Mouse (Mus musculus) right cerebral cortex, postnatal 10 days (tissue): Measurements from ENCODE around the gene Sh3rf3.

Experiments used
- DNase-seq, 2 experiments: peaks; one replicate each; pipeline ENCODE4 v3.0.0; 2021; ENCODE audit warnings: low spot score in 2 of 2

Gene Sh3rf3

DNA sequence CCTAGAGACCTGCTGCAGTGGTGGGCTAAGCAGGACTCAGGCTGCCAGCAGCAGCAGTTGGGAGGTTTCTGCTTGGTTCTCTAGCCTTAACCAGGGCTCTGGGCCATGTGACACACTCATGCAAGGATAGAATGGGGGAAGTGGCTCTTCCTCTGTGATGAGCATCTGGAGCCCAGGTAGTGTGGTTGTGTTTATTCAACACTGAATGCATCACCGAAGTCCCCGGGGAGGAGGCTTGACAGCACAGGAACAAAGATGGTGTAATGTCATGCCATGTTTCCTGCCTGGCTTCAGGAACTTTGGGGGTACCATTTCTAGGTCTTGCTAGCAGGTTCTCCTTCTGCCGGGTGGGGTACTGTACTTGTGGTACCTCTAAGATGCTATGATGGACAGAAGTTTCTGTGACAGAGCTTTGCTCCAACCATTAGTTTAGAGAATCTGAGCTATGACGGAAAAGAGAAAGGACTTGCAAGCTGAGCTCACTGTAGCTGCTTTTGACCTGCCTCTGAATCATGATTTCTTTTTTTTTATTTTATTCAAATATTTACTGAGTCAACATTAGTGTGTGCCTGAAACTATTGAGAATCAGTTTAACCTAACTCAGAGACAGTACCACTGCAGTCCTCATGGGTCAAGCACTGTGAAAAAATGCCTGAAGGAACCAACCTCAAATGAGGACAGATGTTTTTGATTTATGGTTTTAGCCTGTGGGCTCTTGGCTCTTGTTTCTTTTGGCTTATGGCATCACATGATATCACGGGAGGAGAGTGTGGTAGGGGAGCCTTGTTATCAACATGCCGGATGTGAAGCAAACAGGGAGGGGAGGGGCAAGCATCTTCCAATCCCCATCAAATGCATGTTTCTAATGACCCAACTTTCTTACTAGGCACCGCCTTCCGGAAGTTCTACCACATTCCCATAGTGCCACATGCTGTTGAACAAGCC is 102.4 kb downstream of the Sh3rf3 start:
- no peak for DNase-seq

- no peak for DNase-seq
These were observed 108.6 kb downstream of the Sh3rf3 start for GRCm38 (mm10) chr10:58921643-58922188.

- DNase-seq: no peak
These were observed 109.2 kb downstream of the Sh3rf3 start for GRCm38 (mm10) chr10:58922216-58922829.

DNA sequence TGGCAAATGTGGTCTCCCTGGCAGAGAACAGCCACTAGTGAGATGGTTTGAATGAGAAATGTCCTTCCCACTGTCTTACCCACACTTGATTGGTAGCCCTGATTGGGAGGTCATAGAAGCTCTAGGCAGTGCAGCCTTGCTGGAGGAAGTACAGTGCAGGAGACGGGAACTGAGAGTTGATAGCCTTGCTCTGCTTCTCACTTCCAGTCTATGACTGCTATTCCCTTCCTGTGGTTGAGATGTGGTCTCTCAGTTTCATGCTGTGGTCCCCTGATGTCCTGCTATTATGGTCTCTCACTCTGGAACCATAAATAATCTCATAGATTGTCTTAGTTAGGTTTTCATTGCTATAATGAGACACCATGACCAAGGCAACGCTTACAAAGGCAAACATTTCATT is 109.8 kb downstream of the Sh3rf3 start:
- no peak for DNase-seq

GRCm38 (mm10) chr10:58926578-58926977 is 113.4 kb downstream of the Sh3rf3 start:
- no peak for DNase-seq

GRCm38 (mm10) chr10:58928952-58929442 is 115.8 kb downstream of the Sh3rf3 start:
- DNase-seq: no peak

GRCm38 (mm10) chr10:58932151-58932773 is 119.1 kb downstream of the Sh3rf3 start:
- no peak for DNase-seq

DNA sequence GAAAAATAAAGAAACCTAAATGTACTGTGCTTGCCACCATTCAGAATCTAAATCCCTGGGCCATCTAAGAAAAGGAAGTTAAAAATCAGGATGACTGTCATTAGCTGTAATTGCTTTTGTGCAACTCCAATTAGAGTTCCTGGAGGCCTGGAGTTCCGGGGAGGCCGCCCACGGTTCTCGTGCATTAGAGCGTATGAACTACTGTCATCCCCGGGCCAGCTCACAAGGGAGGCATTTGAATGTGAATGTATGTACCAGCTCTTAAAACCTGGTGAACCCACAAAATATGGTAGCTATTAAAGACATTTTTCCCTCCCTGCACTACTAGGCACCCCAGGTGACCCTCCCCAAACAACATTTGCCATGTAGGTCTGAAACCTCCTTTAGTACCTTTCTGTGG is 122.4 kb downstream of the Sh3rf3 start:
- no peak for DNase-seq

DNA sequence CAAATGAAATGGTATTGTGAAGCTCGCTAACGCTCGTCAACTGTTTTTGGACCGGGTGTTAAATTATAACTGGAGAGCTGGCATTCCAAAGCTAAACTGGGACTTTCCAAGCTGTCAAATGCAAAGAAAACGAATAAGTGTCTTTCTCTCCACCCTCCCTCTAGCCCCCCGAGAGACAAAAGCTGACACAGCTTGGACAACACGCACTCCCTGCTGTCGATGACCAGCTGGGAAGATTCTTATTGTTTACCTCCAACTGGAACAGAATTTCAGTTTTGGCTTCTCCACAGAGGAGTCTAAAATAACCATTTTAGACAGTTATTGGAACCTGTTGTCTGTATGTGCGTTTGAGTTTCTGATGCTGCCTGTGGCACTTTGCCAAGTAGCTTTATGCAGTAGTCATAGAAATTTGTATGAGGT is 123.3 kb downstream of the Sh3rf3 start:
- peak; percentile 63 to 79 for DNase-seq

DNA sequence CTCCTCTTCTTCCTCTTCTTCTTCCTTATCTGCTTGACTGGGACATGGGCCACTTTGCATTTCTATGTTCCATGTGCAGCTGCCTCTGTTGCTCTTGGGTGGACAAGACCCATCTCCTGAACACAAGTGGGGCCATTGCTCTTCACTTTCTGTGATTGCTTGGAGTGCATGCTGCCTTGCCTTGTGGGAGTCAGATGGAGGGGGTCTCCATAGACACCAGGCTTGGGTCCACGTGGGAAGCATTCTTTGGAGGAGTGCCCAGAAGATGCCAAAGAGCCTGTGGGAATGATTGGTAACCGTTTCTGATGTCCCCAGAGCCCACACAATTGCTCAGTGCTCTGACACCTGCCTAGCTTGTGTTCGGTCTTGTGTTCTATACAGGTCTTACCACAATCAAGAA is 124.4 kb downstream of the Sh3rf3 start:
- DNase-seq: peak; percentile 51 to 71

- no peak for DNase-seq
These were observed 129.7 kb downstream of the Sh3rf3 start for GRCm38 (mm10) chr10:58942819-58943218.

DNA sequence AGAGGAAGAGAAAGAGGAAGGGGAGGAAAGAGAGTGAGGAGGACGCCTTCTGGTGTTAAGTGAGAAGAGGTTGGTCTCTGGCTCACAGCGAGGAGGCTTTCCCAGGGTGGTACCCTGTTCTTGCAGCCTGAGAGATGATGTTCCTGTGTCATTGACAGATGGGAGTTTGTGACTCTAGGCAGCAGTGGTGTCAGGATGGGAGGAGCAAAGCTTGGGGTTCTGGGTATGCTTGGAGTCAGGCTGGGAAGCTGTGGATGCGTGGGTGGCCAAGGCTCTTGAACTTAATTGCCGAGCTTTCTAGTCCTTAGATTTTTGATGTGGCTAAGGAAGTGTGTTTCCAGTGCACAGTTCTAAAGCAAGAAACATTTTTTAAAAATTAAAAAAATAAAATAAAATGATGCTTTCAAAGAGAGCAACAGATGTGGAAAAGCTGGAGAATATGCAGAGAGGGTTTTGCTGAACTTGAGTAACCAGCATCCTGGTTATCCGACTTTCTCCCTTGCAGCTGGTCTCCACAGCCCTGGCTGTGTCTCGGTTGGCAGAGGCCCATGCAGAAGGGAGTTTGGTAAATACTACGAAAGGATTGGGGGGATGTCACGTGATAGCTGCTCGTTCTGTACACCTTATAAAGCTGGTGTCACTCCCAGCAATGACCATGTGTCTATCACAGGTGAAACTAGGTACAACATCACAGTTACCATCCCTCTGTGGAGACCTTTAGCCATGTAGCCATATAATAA is 130.7 kb downstream of the Sh3rf3 start:
- no peak for DNase-seq

- no peak for DNase-seq
These were observed 131.8 kb downstream of the Sh3rf3 start for GRCm38 (mm10) chr10:58944930-58945329.

- DNase-seq: peak in 1 of 2 experiments; percentile 32
These were observed 136.8 kb downstream of the Sh3rf3 start for GRCm38 (mm10) chr10:58949770-58950638.

- peak in 1 of 2 experiments; percentile 9 for DNase-seq
These were observed 147.0 kb downstream of the Sh3rf3 start for GRCm38 (mm10) chr10:58960193-58960592.

- DNase-seq: peak in 1 of 2 experiments; percentile 21
These were observed 155.1 kb downstream of the Sh3rf3 start for GRCm38 (mm10) chr10:58968236-58968635.

- peak in 1 of 2 experiments; percentile 15 for DNase-seq
These were observed 156.2 kb downstream of the Sh3rf3 start for GRCm38 (mm10) chr10:58969351-58969750.

GRCm38 (mm10) chr10:58972115-58972514 is 159.0 kb downstream of the Sh3rf3 start:
- peak in 1 of 2 experiments; percentile 11 for DNase-seq

- peak in 1 of 2 experiments; percentile 28 for DNase-seq
These were observed 161.0 kb downstream of the Sh3rf3 start for GRCm38 (mm10) chr10:58974138-58974537.

- DNase-seq: no peak
These were observed 166.3 kb downstream of the Sh3rf3 start for GRCm38 (mm10) chr10:58979320-58979959.
